Mouse (Mus musculus) CH12.LX (cell line): ENCODE data around the gene Pcgf6. TPM values are rescaled to one million over a fixed set of nuclear protein-coding genes. Genes with fewer than 3 reads are reported as not detected.

Experiments
- DNase-seq: peaks from one replicate; pipeline ENCODE4 v3.0.0-alpha.2; 2013; ENCODE audit errors: extremely low read depth
- H3K27ac ChIP-seq: 2 replicates; pipeline ENCODE4 v1.5.1; 2012; ENCODE audit warnings: low read depth, mild to moderate bottlenecking, control low read depth, moderate library complexity; ENCODE audit not compliant: insufficient read depth
- H3K27me3 ChIP-seq: replicated peaks from 2 replicates; pipeline ENCODE3; 2012; ENCODE audit warnings: inconsistent platforms
- H3K36me3 ChIP-seq, 2 experiments: replicated peaks in 1 of 2; 2 replicates each; pipeline versions ENCODE3 to v1.6.1; 2012; ENCODE audit warnings: inconsistent platforms in 1 of 2, low read length in 1 of 2, mild to moderate bottlenecking in 1 of 2, mixed read lengths in 1 of 2, moderate library complexity in 1 of 2; ENCODE audit not compliant: control insufficient read depth in 1 of 2, insufficient read depth in 1 of 2
- H3K4me1 ChIP-seq, 2 experiments: 2 replicates each; pipeline ENCODE4 v1.6.1; 2012; ENCODE audit warnings: inconsistent platforms in 1 of 2, moderate library complexity in 1 of 2; ENCODE audit not compliant: insufficient read depth in 2 of 2, control insufficient read depth in 1 of 2
- H3K4me2 ChIP-seq: 2 replicates; pipeline ENCODE4 v1.6.1; 2012; ENCODE audit warnings: low read depth, mild to moderate bottlenecking, control low read depth; ENCODE audit not compliant: poor library complexity, insufficient read depth, severe bottlenecking
- H3K4me3 ChIP-seq, 3 experiments: fragments of 150-350 bp in 1 of 3; sonication (generic) in 1 of 3; replicated peaks in 1 of 3; 2 replicates each; pipeline versions ENCODE3 to v1.5.1; 2011 to 2012; ENCODE audit warnings: low read depth in 2 of 3, low read length in 2 of 3, mild to moderate bottlenecking in 2 of 3, moderate library complexity in 2 of 3, control low read depth in 1 of 3, improper control_type of control experiment in 1 of 3, inconsistent platforms in 1 of 3, mixed read lengths in 1 of 3; ENCODE audit not compliant: poor library complexity in 1 of 3
- H3K79me2 ChIP-seq: replicated peaks from 2 replicates; pipeline ENCODE4 v1.6.1; 2012; ENCODE audit warnings: mild to moderate bottlenecking, moderate library complexity; ENCODE audit not compliant: control insufficient read depth, poor library complexity, insufficient read depth, severe bottlenecking; ENCODE audit errors: extremely low read depth
- H3K9ac ChIP-seq: 2 replicates; pipeline ENCODE4 v1.6.1; 2012; ENCODE audit warnings: low read depth, mild to moderate bottlenecking, control low read depth, moderate library complexity; ENCODE audit not compliant: insufficient read depth
- H3K9me3 ChIP-seq: replicated peaks from 2 replicates; pipeline ENCODE3; 2012; ENCODE audit warnings: low read length, inconsistent platforms, mixed read lengths
- CTCF ChIP-seq, 2 experiments: IDR thresholded peaks in 1 of 2; conservative IDR thresholded peaks in 1 of 2; 2 replicates each; pipeline ENCODE4 v1.5.1; 2011 to 2012; ENCODE audit warnings: low read depth in 2 of 2, low read length in 2 of 2, improper control_type of control experiment in 1 of 2, inconsistent platforms in 1 of 2, mild to moderate bottlenecking in 1 of 2, moderate library complexity in 1 of 2
- ELF1 ChIP-seq: IDR thresholded peaks from 2 replicates; pipeline ENCODE4 v1.6.1; 2014; ENCODE audit warnings: low read depth, mild to moderate bottlenecking, inconsistent platforms, low read length, improper control_type of control experiment
- EP300 ChIP-seq: IDR thresholded peaks from 2 replicates; pipeline ENCODE4 v1.6.1; 2011; ENCODE audit warnings: low read length, improper control_type of control experiment
- GABPA ChIP-seq: IDR thresholded peaks from 2 replicates; pipeline ENCODE4 v1.6.1; 2012; ENCODE audit warnings: low read depth, low read length, improper control_type of control experiment, inconsistent platforms; ENCODE audit not compliant: insufficient replicate concordance
- MAX ChIP-seq: IDR thresholded peaks from 2 replicates; pipeline ENCODE4 v1.6.1; 2011; ENCODE audit warnings: low read length, improper control_type of control experiment
- MXI1 ChIP-seq: IDR thresholded peaks from 2 replicates; pipeline ENCODE4 v1.6.1; 2011; ENCODE audit warnings: mild to moderate bottlenecking, low read depth, low read length, improper control_type of control experiment
- MYC ChIP-seq: IDR thresholded peaks from 2 replicates; pipeline ENCODE4 v1.6.1; 2011; ENCODE audit warnings: low read depth, mild to moderate bottlenecking, improper control_type of control experiment, low read length
- NRF1 ChIP-seq: IDR thresholded peaks from 2 replicates; pipeline ENCODE4 v1.6.1; 2014; ENCODE audit warnings: low read depth, mild to moderate bottlenecking, inconsistent platforms, low read length, improper control_type of control experiment, moderate library complexity
- POLR2A ChIP-seq: IDR thresholded peaks from 2 replicates; pipeline ENCODE4 v1.6.1; 2011; ENCODE audit warnings: low read depth, mild to moderate bottlenecking, improper control_type of control experiment, low read length
- RAD21 ChIP-seq: IDR thresholded peaks from 2 replicates; pipeline ENCODE4 v1.6.1; 2011; ENCODE audit warnings: low read depth, mild to moderate bottlenecking, low read length, improper control_type of control experiment, moderate library complexity
- SMC3 ChIP-seq: IDR thresholded peaks from 2 replicates; pipeline ENCODE4 v1.6.1; 2011; ENCODE audit warnings: low read depth, low read length, improper control_type of control experiment
- TBP ChIP-seq: conservative IDR thresholded peaks from 2 replicates; pipeline ENCODE4 v1.6.1; 2011; ENCODE audit warnings: low read depth, low read length, improper control_type of control experiment
- TCF12 ChIP-seq: IDR thresholded peaks from 2 replicates; pipeline ENCODE4 v1.6.1; 2014; ENCODE audit warnings: low read depth, mild to moderate bottlenecking, inconsistent platforms, low read length, improper control_type of control experiment
- USF2 ChIP-seq: conservative IDR thresholded peaks from 2 replicates; pipeline ENCODE4 v1.6.1; 2011; ENCODE audit warnings: low read depth, low read length, improper control_type of control experiment
- ZC3H11A ChIP-seq: IDR thresholded peaks from 2 replicates; pipeline ENCODE4 v1.6.1; 2012; ENCODE audit warnings: low read depth, mild to moderate bottlenecking, inconsistent platforms, low read length, improper control_type of control experiment
- dilution Hi-C: fragments of 300-500 bp; cut with MboI; formaldehyde crosslinking; loops from 2 replicates; pipeline ENCODE4 v1.14.3; 2020; ENCODE audit warnings: low sequenced_read_pairs; ENCODE audit not compliant: extremely low pct_unique_long_range_greater_than_20kb, extremely low pct_ligation_motif_present
- in situ Hi-C: fragments of 300-500 bp; cut with MboI; formaldehyde crosslinking; loops from 3 replicates; pipeline ENCODE4 v1.14.3; 2019; ENCODE audit warnings: low sequenced_read_pairs, low pct_ligation_motif_present, low pct_unique_long_range_greater_than_20kb, mixed read lengths
- polyA plus RNA-seq: library from polyadenylated mRNA; unstranded; fragments of >175 nt; gene quantifications from 2 replicates; pipeline ENCODE4 v1.2.1, GENCODE M21; 2012; ENCODE audit warnings: low read depth; ENCODE audit not compliant: insufficient read length
- total RNA-seq, 2 experiments: library from RNA; depleted of rRNA; stranded (reverse); fragments of 300-350 nt in 1 of 2; fragments of >200 nt in 1 of 2; gene quantifications; 2 replicates each; pipeline ENCODE4 v1.2.3; 2012 to 2014

Gene Pcgf6
- total and polyA plus RNA-seq, 3 experiments: 17.3 to 43.8 (median 39.7) TPM

- Histone ChIP-seq H3K9me3 (no peaks in the 10 kb centered on the region), H3K4me3 (no peak overlapping the region), H3K36me3 (peaks cover 26 to 62% of the 10 kb centered on the region in 2 experiments), H3K27me3 (no peaks in the 10 kb centered on the region), H3K4me2 (no peak overlapping the region), H3K4me1 (peaks cover 9 to 35% of the 10 kb centered on the region in 2 experiments), H3K79me2 (peaks cover 11% of the 10 kb centered on the region)
- in situ Hi-C loops: no loop called here
- TF ChIP-seq SMC3 (0 out of 2 replicates have a peak, but pooled peaks have one; percentile 12), CTCF (conservative IDR thresholded peaks at IDR 0.05 in 1 of 2, IDR thresholded peaks at IDR 0.05 in 1 of 2; ENCODE audit: low read depth in 2 of 2, low read length in 2 of 2) (peak in 1 of 2 experiments; percentile 55; a peak in 2 of 4 replicates), POLR2A (no peak), RAD21 (peak; percentile 29)
- TF ChIP-seq, all 38 proteins: peak for 3
- no peak overlapping the region for H3K9ac ChIP-seq
- H3K27ac ChIP-seq: no peak overlapping the region
- dilution Hi-C loops: no loop called here
- DNase-seq: no peak
Observed at GRCm38 (mm10) chr19:47046343-47046742, 4.4 kb downstream of the Pcgf6 start.

GRCm38 (mm10) chr19:47043608-47044007 lies 7.1 kb downstream of the Pcgf6 start:
- H3K27ac ChIP-seq: no peak overlapping the region
- in situ Hi-C loops: no loop called here
- dilution Hi-C loops: no loop called here
- H3K27me3 ChIP-seq: no peaks in the 10 kb centered on the region
- H3K9me3 ChIP-seq: no peaks in the 10 kb centered on the region
- no peak overlapping the region for H3K4me2 ChIP-seq
- no peak overlapping the region for H3K9ac ChIP-seq
- TF ChIP-seq CTCF (conservative IDR thresholded peaks at IDR 0.05 in 1 of 2, IDR thresholded peaks at IDR 0.05 in 1 of 2; ENCODE audit: low read depth in 2 of 2, low read length in 2 of 2) (peak in 1 of 2 experiments; percentile 68; a peak in 2 of 4 replicates), GABPA (no peak), RAD21 (peak; percentile 41), POLR2A (no peak), NRF1 (no peak), MYC (no peak), SMC3 (peak; percentile 39), ELF1 (0 out of 2 replicates have a peak, but pooled peaks have one; percentile 16), MXI1 (no peak), TBP (no peak), MAX (no peak)
- peak; percentile 37 for DNase-seq
- H3K36me3 ChIP-seq: peaks cover 34 to 83% of the 10 kb centered on the region in 2 experiments
- H3K4me3 ChIP-seq: no peak overlapping the region
- H3K79me2 ChIP-seq: no peaks in the 10 kb centered on the region
- peaks cover 0 to 18% of the 10 kb centered on the region in 2 experiments; a peak in 3 of 4 replicates for H3K4me1 ChIP-seq

GRCm38 (mm10) chr19:47040720-47041473 lies 9.8 kb downstream of the Pcgf6 start:
- TF ChIP-seq EP300: no peak
- TF ChIP-seq POLR2A: no peak
- no peak for TF ChIP-seq TCF12
- no peak for TF ChIP-seq USF2
- TF ChIP-seq ZC3H11A: no peak
- H3K9me3 ChIP-seq: no peaks in the 10 kb centered on the region
- H3K79me2 ChIP-seq: no peaks in the 10 kb centered on the region
- no peak overlapping the region for H3K4me2 ChIP-seq
- H3K4me3 ChIP-seq: no peak overlapping the region
- peaks cover 0 to 9% of the 10 kb centered on the region in 2 experiments; a peak in 2 of 4 replicates for H3K4me1 ChIP-seq
- dilution Hi-C loops (no loop called here), in situ Hi-C loops (no loop called here)
- H3K27me3 ChIP-seq: no peaks in the 10 kb centered on the region
- no peak for DNase-seq
- peaks cover 27 to 78% of the 10 kb centered on the region in 2 experiments for H3K36me3 ChIP-seq
- H3K9ac ChIP-seq: no peak overlapping the region
- no peak overlapping the region for H3K27ac ChIP-seq
